Mouse (Mus musculus) thymus, postnatal 25 days (tissue): ENCODE measurements around the gene Sptbn1.
A peak's percentile ranks its signal among the peaks of the same experiment; 100 is the strongest.

Experiments
- DNase-seq: peaks from one replicate; pipeline ENCODE4 v3.0.0; 2022

The Sptbn1 gene

GRCm38 (mm10) chr11:30267892-30268647, at the start of gene Sptbn1:
TSS of gene Sptbn1 (minus strand) at chr11:30268175.
- DNase-seq = peak; percentile 29

- DNase-seq = no peak
These were observed 26.3 kb upstream of the Sptbn1 start for GRCm38 (mm10) chr11:30294279-30294678.

- DNase-seq = no peak
These were observed 24.5 kb upstream of the Sptbn1 start for GRCm38 (mm10) chr11:30292221-30293160.

DNA sequence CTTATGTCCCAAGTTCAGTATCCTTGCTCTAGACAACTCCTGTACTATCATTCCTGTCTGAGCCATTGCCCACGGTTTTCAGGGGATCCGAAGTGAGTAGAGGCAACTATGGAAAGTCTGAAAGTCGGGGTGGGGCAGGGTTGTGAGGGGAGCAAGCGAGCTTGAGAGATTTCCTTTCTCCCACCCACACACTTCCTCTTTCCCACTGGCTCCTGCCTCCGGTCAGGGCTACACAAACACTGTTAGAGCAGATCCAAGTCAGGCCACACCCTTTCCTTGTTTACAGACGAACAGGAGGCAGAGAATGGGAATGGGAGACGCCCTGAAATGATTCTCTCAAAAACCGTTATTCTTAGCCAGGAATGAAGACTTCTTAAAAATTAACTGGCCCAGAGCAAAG, 23.2 kb upstream of the Sptbn1 start:
- no peak for DNase-seq

GRCm38 (mm10) chr11:30289470-30290431, 21.8 kb upstream of the Sptbn1 start:
- DNase-seq = no peak

DNA sequence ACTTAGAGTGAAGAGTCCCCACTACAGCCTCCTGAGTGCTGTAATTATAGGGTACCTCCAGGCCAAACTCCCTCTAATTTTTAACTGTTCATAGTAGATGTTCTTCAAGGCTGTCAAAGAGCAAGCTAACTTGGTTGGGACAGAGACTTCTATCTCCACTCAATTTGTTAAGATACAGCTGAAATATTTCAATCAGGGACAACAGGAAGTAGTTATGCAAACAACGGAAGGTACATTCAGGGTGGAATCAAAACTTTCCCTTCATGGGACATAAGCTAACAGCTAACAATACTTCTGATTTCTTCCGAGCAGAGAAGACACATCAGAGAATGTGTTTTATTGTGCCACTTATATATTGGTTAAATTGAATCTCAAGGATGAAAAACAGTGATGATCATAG, 20.1 kb upstream of the Sptbn1 start:
- DNase-seq = no peak

GRCm38 (mm10) chr11:30283710-30284109, 15.7 kb upstream of the Sptbn1 start:
- no peak for DNase-seq

DNA sequence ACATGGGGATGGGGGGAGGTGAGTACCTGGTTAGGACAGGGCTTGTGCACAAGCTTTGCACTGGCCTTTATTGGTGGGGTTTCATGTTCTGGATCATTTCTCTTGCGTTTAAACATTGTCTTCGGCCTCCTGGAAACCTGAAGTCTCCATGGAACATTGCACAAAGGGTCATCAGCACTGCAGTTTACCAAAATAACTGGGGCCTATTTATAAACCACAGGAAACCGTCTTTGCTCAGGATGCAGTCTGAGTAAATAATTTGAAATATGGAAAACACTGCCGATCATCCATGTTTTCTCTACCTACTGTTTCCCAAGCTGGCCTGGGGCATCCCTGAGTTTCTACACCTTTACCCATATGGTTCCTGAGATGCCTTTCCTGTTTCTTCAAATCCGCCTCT, 13.1 kb upstream of the Sptbn1 start:
- no peak for DNase-seq

GRCm38 (mm10) chr11:30279278-30279677, 11.3 kb upstream of the Sptbn1 start:
- DNase-seq = no peak

- DNase-seq = no peak
These were observed 7.6 kb upstream of the Sptbn1 start for GRCm38 (mm10) chr11:30275436-30276031.

DNA sequence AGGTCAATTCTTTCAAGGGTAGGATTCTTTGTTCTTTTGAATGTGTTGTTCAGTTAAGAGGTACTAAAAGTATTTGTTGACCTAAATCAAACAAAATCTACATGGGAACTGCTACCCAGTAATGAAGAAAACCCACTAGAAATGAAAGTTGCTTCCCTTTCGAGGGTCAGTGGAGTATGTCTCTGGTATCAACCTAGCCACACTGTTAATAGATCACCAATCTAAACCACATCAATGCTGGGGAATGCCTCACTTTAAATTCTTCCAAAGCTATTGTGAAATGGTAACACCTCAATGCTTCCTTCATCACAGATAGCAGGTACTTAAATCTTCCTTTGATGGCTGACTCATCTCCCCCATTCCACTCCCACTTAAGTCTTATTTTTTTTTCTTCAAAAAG, 1.5 kb upstream of the Sptbn1 start:
- DNase-seq = no peak

DNA sequence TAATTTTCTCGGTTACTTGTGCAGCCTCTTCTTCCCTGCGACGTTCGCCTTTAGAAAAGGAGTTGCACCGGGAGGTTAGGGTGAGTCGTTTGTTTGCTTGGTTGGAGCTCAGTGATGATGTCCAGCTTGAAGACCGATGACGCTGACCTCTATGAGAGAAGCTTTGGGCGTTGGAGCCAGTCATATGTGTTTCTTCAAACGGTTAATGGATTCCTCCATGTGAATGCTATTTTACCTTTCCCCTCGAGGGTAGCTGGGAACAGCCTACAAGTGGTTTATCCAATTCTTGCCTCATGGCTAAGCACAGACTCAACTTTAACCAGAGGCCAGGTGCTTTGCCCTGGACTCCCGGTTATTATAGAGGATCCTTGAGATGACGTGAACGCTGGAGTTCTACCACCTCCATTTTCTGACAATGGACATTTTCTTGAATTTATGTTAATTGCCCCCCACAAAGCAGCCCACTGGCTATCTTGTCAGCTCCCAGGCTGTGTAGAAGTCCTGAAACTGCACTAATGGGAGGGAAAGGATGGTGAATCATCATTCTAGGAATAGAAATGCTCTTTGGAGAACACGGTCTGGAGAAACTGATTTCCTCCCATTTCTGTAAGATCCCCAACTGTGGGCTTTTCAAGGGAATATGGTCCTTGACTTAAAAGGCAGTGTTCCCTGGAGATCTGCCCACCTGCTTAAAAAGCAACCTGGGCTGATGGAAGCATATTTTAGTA, 837 bp upstream of the Sptbn1 start:
- DNase-seq = no peak

- DNase-seq = peak; percentile 28
These were observed 711 bp downstream of the Sptbn1 start for GRCm38 (mm10) chr11:30267036-30267891.

GRCm38 (mm10) chr11:30266691-30267035, 1.3 kb downstream of the Sptbn1 start:
- no peak for DNase-seq

DNA sequence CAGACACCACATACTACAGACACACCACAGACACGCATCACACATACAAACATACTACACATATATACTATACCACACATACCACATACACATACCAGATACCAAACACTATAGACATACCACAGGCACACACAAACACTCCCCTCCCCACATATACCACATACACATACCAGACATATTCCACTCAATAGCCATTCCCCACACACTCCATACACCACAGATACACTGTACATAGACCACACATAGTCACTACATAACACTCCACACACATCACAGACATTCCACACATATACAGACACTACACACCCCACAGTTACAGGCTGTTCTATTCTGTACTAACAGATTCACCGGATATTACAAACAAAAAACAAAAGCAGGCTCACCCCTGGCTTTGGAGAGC, 2.3 kb downstream of the Sptbn1 start:
- DNase-seq = no peak

DNA sequence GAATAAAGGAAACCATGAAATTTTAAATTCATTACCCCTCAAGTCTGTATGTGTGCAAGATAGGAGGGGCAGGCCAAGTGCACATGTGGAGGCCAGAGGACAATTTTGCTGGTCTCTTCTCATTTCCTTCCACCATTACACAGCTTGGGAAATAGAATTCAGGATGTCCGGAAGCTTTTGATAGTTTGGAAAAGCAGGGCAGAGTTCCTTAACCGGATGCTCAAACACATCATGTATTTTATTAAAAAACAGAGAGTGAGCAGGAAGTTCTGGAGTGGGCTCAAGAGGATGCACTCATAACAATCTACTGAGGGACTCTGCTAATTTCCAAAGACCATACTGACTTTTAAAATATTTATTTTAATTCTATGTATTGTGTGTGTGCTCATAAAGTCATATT, 4.3 kb downstream of the Sptbn1 start:
- DNase-seq = no peak

DNA sequence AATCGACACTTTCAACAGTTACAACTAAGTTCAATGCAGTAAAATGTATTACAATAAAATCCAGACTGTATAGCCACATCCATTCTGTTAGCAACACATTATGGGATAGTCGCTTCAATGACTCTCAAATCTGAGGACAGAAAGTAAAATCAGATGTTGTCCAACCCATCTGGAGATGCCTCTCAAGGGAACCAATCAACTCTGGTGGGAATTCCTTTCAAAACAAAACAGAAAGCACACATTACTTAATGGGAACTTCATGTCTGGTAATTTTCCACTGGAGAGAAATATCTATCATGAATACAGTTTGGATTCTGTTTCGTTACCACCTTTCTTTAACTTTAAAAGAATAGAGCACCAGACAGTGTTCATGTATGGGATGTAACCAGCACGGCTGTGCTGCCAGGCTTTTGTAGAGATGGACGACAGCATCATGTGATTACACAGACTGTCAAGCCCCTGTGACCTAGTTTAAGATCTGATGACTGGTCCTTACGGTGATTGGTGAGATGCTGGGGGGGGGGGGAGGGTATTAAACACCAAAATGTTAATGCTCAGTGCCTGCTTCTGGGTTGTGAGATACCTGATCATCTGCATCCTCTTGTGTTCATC, 9.1 kb downstream of the Sptbn1 start:
- no peak for DNase-seq

GRCm38 (mm10) chr11:30257812-30258211, 10.2 kb downstream of the Sptbn1 start:
- DNase-seq = no peak

GRCm38 (mm10) chr11:30257085-30257484, 10.9 kb downstream of the Sptbn1 start:
- DNase-seq = no peak

DNA sequence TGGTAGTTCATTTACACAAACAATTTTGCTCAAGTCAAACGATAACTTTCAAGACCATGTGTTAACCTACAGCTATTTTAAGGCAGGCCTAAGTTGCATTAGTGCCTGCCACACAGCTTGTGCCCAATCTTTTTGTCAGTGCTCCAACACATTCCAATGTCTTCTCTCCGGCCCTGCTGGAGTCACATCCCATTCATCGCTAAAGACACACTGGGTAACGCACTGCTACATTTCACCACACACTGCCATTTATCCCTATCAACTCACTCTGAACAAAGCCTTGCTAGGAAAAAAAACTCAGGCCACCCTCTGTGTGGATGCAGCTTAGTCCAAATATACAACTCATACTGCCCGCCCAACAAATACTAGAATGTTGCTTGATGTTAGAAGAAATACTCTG, 11.5 kb downstream of the Sptbn1 start:
- DNase-seq = no peak
